In genomic region chr1:35805546-35805945, GRCm38 (mm10) we compare ENCODE assay signal across 19 mouse cellular contexts.
DNase-seq lines count a peak whose midpoint lies in the region; ATAC-seq and TF ChIP-seq lines count a peak whose summit lies in the region.
"Had no signal": no experiment of that assay in that cellular context is flagged by ENCODE, and none has a peak within 500 bp of the region (broad histone marks: within the 10 kb centered on the region; RNA-seq: fewer than 3 reads in every experiment).

No protein-coding gene starts in this region.

- DNase-seq in limb, embryonic 11.5 days (ENCODE audit: low spot score), result no peak
- DNase-seq in limb, embryonic 10.5 days (ENCODE audit: low spot score), result no peak
- peak; percentile 28 for DNase-seq in testis, postnatal 10 days (ENCODE audit: low spot score)
- no peak for DNase-seq in testis, postnatal 14 days (ENCODE audit: low spot score)
- DNase-seq in hindbrain, postnatal 0 days (ENCODE audit: low spot score), result no peak
- DNase-seq: adrenal gland, adult 8-10 months; cerebellum, adult 9-10 months; forebrain, postnatal 0 days; gastrocnemius, postnatal 10 days; thymus, postnatal 25 days had no signal

- no peaks in the 10 kb centered on the region for H3K36me3 ChIP-seq in limb, embryonic 11.5 days (ENCODE audit: control insufficient read depth, insufficient read depth, low read length)
- H3K36me3 ChIP-seq in limb, embryonic 10.5 days, result no peaks in the 10 kb centered on the region
- H3K36me3 ChIP-seq in hindbrain, postnatal 0 days (ENCODE audit: insufficient read depth, low read length), result no peaks in the 10 kb centered on the region
- no peaks in the 10 kb centered on the region for H3K36me3 ChIP-seq in myocyte (ENCODE audit: control insufficient read depth, insufficient read depth)
- H3K36me3 ChIP-seq: forebrain, embryonic 10.5 days; heart, embryonic 10.5 days; hindbrain, embryonic 15.5 days; liver, embryonic 12.5 days; lung, embryonic 15.5 days; midbrain, embryonic 15.5 days had no signal

- no peak for TF ChIP-seq CTCF in hindbrain, postnatal 0 days (IDR thresholded peaks at IDR 0.05; ENCODE audit: low read depth)

- H3K4me1 ChIP-seq in limb, embryonic 11.5 days (ENCODE audit: control insufficient read depth, insufficient read depth, low read length), result no peaks in the 10 kb centered on the region
- H3K4me1 ChIP-seq in limb, embryonic 10.5 days, result peaks cover 16% of the 10 kb centered on the region
- H3K4me1 ChIP-seq in hindbrain, postnatal 0 days (ENCODE audit: insufficient read depth, low read length), result no peaks in the 10 kb centered on the region
- H3K4me1 ChIP-seq: forebrain, embryonic 10.5 days; liver, embryonic 12.5 days; lung, embryonic 15.5 days; midbrain, embryonic 15.5 days had no signal

- H3K27me3 ChIP-seq in limb, embryonic 11.5 days (ENCODE audit: control insufficient read depth, insufficient read depth, low read length), result no peaks in the 10 kb centered on the region
- 0 out of 2 replicates have a peak, but pooled peaks cover 3% of the 10 kb centered on the region for H3K27me3 ChIP-seq in limb, embryonic 10.5 days (ENCODE audit: low read depth, poor library complexity, severe bottlenecking)
- H3K27me3 ChIP-seq in hindbrain, postnatal 0 days (ENCODE audit: insufficient read depth, low read length), result no peaks in the 10 kb centered on the region
- no peaks in the 10 kb centered on the region for H3K27me3 ChIP-seq in myocyte (ENCODE audit: control insufficient read depth, insufficient read depth, insufficient read length)
- H3K27me3 ChIP-seq: hindbrain, embryonic 15.5 days; liver, embryonic 12.5 days; lung, embryonic 15.5 days; midbrain, embryonic 15.5 days had no signal

- no peak for TF ChIP-seq POLR2A in myocyte (IDR thresholded peaks at IDR 0.05; ENCODE audit: insufficient read length, low read depth)

- no peaks in the 10 kb centered on the region for H3K79me2 ChIP-seq in myocyte (ENCODE audit: control insufficient read depth, insufficient read depth)

- peak; percentile 31 for ATAC-seq in limb, embryonic 11.5 days (ENCODE audit: insufficient number of reproducible peaks, low FRiP score, low TSS enrichment, low read depth)
- 0 out of 2 replicates have a peak, but pooled peaks have one; percentile 15 for ATAC-seq in hindbrain, postnatal 0 days
- no peak for ATAC-seq in activated CD4-positive, CD25-positive, alpha-beta regulatory T cell, adult 4 months
- ATAC-seq: forebrain, postnatal 0 days; intestine, postnatal 0 days; liver, embryonic 12.5 days; midbrain, embryonic 15.5 days had no signal

- no peak overlapping the region for H3K4me3 ChIP-seq in limb, embryonic 11.5 days (ENCODE audit: low read depth, low read length)
- H3K4me3 ChIP-seq in limb, embryonic 10.5 days, result no peak overlapping the region
- no peak overlapping the region for H3K4me3 ChIP-seq in hindbrain, postnatal 0 days (ENCODE audit: low read length)
- no peak overlapping the region for H3K4me3 ChIP-seq in myocyte
- H3K4me3 ChIP-seq: forebrain, embryonic 10.5 days; heart, embryonic 10.5 days; hindbrain, embryonic 15.5 days; liver, embryonic 12.5 days; lung, embryonic 15.5 days; midbrain, embryonic 15.5 days had no signal

- H3K9me3 ChIP-seq in limb, embryonic 11.5 days (ENCODE audit: control insufficient read depth, low read length), result no peaks in the 10 kb centered on the region
- no peaks in the 10 kb centered on the region for H3K9me3 ChIP-seq in limb, embryonic 10.5 days (replicated peaks)
- H3K9me3 ChIP-seq in hindbrain, postnatal 0 days (ENCODE audit: low read length), result no peaks in the 10 kb centered on the region
- H3K9me3 ChIP-seq: forebrain, embryonic 10.5 days; heart, embryonic 10.5 days; hindbrain, embryonic 15.5 days; liver, embryonic 12.5 days; lung, embryonic 15.5 days; midbrain, embryonic 15.5 days had no signal

- no peak overlapping the region for H3K9ac ChIP-seq in limb, embryonic 11.5 days (ENCODE audit: low read length)
- H3K9ac ChIP-seq in hindbrain, postnatal 0 days (replicated peaks; ENCODE audit: low read length), result no peak overlapping the region
- H3K9ac ChIP-seq: forebrain, postnatal 0 days; hindbrain, embryonic 15.5 days; liver, embryonic 12.5 days; lung, embryonic 15.5 days; midbrain, embryonic 15.5 days had no signal

- H3ac ChIP-seq in myocyte (ENCODE audit: control insufficient read depth, insufficient read length), result no peak overlapping the region

- WGBS in limb, embryonic 11.5 days, result 87% methylated on average over 3 of the region's 3 CpGs
- 83% methylated on average over 3 of the region's 3 CpGs for WGBS in limb, embryonic 10.5 days
- WGBS in hindbrain, postnatal 0 days, result 58% methylated on average over 3 of the region's 3 CpGs

- peak overlapping the region; percentile 59; the same call in 1 of the 2 replicates for H3K27ac ChIP-seq in limb, embryonic 11.5 days (replicated peaks; ENCODE audit: low read depth, low read length)
- H3K27ac ChIP-seq in limb, embryonic 10.5 days, result no peak overlapping the region
- no peak overlapping the region; the same call in 1 of the 2 replicates for H3K27ac ChIP-seq in hindbrain, postnatal 0 days
- H3K27ac ChIP-seq: forebrain, embryonic 10.5 days; heart, embryonic 10.5 days; liver, embryonic 12.5 days; lung, embryonic 15.5 days; midbrain, embryonic 15.5 days had no signal

- H3K4me2 ChIP-seq in limb, embryonic 11.5 days (ENCODE audit: low read depth, severe bottlenecking), result no peak overlapping the region
- H3K4me2 ChIP-seq in hindbrain, postnatal 0 days (ENCODE audit: low read depth, low read length), result no peak overlapping the region
- H3K4me2 ChIP-seq in myocyte (ENCODE audit: low read depth), result peak overlapping the region; percentile 53
- H3K4me2 ChIP-seq: hindbrain, embryonic 15.5 days; liver, embryonic 12.5 days; lung, embryonic 15.5 days; midbrain, embryonic 15.5 days had no signal

TF ChIP-seq in myocyte, 11 proteins besides CTCF, POLR2A, EP300 and RAD21:
- TF ChIP-seq E2F4 (IDR thresholded peaks at IDR 0.05; ENCODE audit: insufficient read depth) (no peak), TCF12 (IDR thresholded peaks at IDR 0.05; ENCODE audit: insufficient read depth, poor library complexity, severe bottlenecking) (peak; percentile 42), SRF (IDR thresholded peaks at IDR 0.05; ENCODE audit: control insufficient read depth, insufficient read length, low read depth) (no peak), MYOG (IDR thresholded peaks at IDR 0.05; ENCODE audit: control insufficient read depth in 1 of 3, insufficient read depth in 1 of 3, insufficient read length in 2 of 3, low read depth in 2 of 3) (peak in 2 of 3 experiments; percentile 58 to 79), MYOD1 (IDR thresholded peaks at IDR 0.05; ENCODE audit: control insufficient read depth in 1 of 3, insufficient read length in 2 of 3, low read depth in 2 of 3) (peak; percentile 84 to 87 (median 85)), TCF3 (IDR thresholded peaks at IDR 0.05; ENCODE audit: insufficient read length, low read depth) (peak; percentile 23)
